Mouse (Mus musculus) heart, adult 2 months (tissue): ENCODE measurements around the gene H2al1k.
"Not testable (repeated sequence)": the region's sequence is repeated elsewhere in the genome, so short reads cannot be mapped to it uniquely, and the experiment has no call there.

ENCODE experiments used
- CTCF ChIP-seq: fragments of 200-600 bp; IDR thresholded peaks from 2 replicates; pipeline ENCODE4 v1.8.1; 2022; ENCODE audit warnings: antibody characterized with exemption, mild to moderate bottlenecking, moderate library complexity
- EP300 ChIP-seq: fragments of 200-500 bp; IDR thresholded peaks from 2 replicates; pipeline ENCODE4 v1.6.1; 2011; ENCODE audit warnings: low read depth, low read length, control low read depth; ENCODE audit not compliant: insufficient read depth
- POLR2A ChIP-seq: fragments of 200-500 bp; IDR thresholded peaks from 2 replicates; pipeline ENCODE4 v1.6.1; 2011; ENCODE audit warnings: mild to moderate bottlenecking, low read depth, low read length, control low read depth; ENCODE audit not compliant: insufficient read depth

DNA sequence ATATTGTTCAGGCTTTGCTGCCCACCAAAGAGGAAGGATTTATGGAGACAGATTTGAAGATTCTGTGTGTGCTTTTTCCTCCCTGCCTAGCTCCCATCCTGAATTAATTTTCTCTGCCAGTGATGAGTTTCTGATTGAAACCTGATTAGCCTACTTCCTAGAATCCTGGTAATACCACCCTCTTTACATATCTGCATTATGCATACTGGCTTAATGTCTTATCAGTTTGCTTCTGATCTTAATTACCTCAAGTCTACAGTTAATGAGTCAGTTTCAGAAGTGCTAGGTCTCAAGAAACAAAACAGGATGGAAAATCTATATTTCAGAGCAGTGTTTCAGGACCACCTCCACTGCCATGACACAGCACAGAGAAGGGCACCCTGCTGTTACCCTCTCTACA lies 34.0 kb upstream of the H2al1k start:
- TF ChIP-seq POLR2A, CTCF, EP300: not testable (repeated sequence)
